29 mouse cellular contexts compared by ENCODE assay signal in the genomic region with DNA sequence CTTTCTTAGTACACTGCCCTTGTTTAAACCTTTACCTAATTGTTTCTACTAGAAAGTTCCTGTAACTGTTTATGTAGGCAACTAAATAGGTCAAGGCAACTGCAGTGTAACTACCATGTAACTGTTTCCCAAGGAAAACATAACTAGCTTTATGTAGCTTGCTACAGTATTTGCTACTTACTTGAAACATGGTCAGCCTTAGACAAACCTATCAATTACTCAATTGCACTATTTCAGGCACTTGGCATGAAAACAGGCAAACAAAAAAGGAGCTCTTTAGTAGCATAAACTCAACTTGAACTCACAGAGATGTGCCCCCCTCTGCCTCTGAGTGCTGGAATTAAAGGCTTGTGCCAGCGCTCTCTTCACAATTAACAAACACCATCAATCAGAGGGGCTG.
"Had no signal": no experiment of that assay in that cellular context is flagged by ENCODE, and none has a peak within 500 bp of the region (broad histone marks: within the 10 kb centered on the region; RNA-seq: fewer than 3 reads in every experiment).

No protein-coding gene starts in this region.

- H3K27me3 ChIP-seq: limb, embryonic 12.5 days; limb, embryonic 13.5 days; limb, embryonic 15.5 days; liver, embryonic 12.5 days; liver, embryonic 13.5 days; liver, embryonic 15.5 days; lung, embryonic 15.5 days; megakaryocyte, embryonic 14.5 days; midbrain, embryonic 12.5 days; midbrain, embryonic 13.5 days; midbrain, embryonic 15.5 days had no signal

- H3K27ac ChIP-seq: left cerebral cortex, adult 2 months; limb, embryonic 10.5 days; limb, embryonic 12.5 days; limb, embryonic 13.5 days; limb, embryonic 15.5 days; liver, embryonic 12.5 days; liver, embryonic 13.5 days; liver, embryonic 14.5 days; liver, embryonic 15.5 days; lung, embryonic 15.5 days; macrophage; midbrain, embryonic 10.5 days; midbrain, embryonic 12.5 days; midbrain, embryonic 13.5 days; midbrain, embryonic 15.5 days had no signal

- DNase-seq: left cerebral cortex, postnatal 4 days; liver, embryonic 13.5 days; liver, postnatal 0 days; lung, adult 2 months; lung, embryonic 14.5 days; lung, postnatal 10 days; lung, postnatal 14 days; lung, postnatal 36 days; lung, postnatal 4 days; midbrain, embryonic 14.5 days had no signal

- ATAC-seq: liver, embryonic 12.5 days; liver, postnatal 0 days; lung, postnatal 0 days; midbrain, embryonic 13.5 days; midbrain, embryonic 15.5 days; midbrain, embryonic 16.5 days had no signal

- H3K4me2 ChIP-seq: limb, embryonic 12.5 days; limb, embryonic 13.5 days; limb, embryonic 15.5 days; liver, embryonic 11.5 days; liver, embryonic 12.5 days; liver, embryonic 13.5 days; liver, embryonic 15.5 days; lung, embryonic 14.5 days; lung, embryonic 15.5 days; midbrain, embryonic 12.5 days; midbrain, embryonic 13.5 days; midbrain, embryonic 15.5 days had no signal

- H3K4me3 ChIP-seq: left cerebral cortex, adult 2 months; limb, embryonic 10.5 days; limb, embryonic 12.5 days; limb, embryonic 13.5 days; limb, embryonic 15.5 days; liver, embryonic 12.5 days; liver, embryonic 13.5 days; liver, embryonic 15.5 days; lung, embryonic 15.5 days; megakaryocyte, embryonic 14.5 days; midbrain, embryonic 10.5 days; midbrain, embryonic 12.5 days; midbrain, embryonic 13.5 days; midbrain, embryonic 15.5 days; myocyte had no signal

- H3K4me1 ChIP-seq: limb, embryonic 10.5 days; limb, embryonic 12.5 days; limb, embryonic 13.5 days; limb, embryonic 15.5 days; liver, embryonic 12.5 days; liver, embryonic 13.5 days; liver, embryonic 15.5 days; lung, embryonic 15.5 days; midbrain, embryonic 10.5 days; midbrain, embryonic 12.5 days; midbrain, embryonic 13.5 days; midbrain, embryonic 15.5 days had no signal

- H3K9ac ChIP-seq: limb, embryonic 12.5 days; limb, embryonic 13.5 days; limb, embryonic 15.5 days; liver, embryonic 12.5 days; liver, embryonic 13.5 days; liver, embryonic 14.5 days; liver, embryonic 15.5 days; liver, postnatal 0 days; lung, embryonic 14.5 days; lung, embryonic 15.5 days; midbrain, embryonic 12.5 days; midbrain, embryonic 13.5 days; midbrain, embryonic 15.5 days had no signal

- H3K9me3 ChIP-seq: limb, embryonic 10.5 days; limb, embryonic 12.5 days; limb, embryonic 13.5 days; limb, embryonic 15.5 days; liver, embryonic 12.5 days; liver, embryonic 13.5 days; liver, embryonic 15.5 days; lung, embryonic 15.5 days; megakaryocyte, embryonic 14.5 days; midbrain, embryonic 10.5 days; midbrain, embryonic 12.5 days; midbrain, embryonic 13.5 days; midbrain, embryonic 15.5 days had no signal
